Mouse (Mus musculus): Measurements from ENCODE around the gene Stpg1. TPM values are rescaled to one million over a fixed set of nuclear protein-coding genes. Genes with fewer than 3 reads are reported as not detected.

The Stpg1 gene
- total and polyA plus RNA-seq, 3 experiments: 0.44 TPM; not detected in 2

GRCm38 (mm10) chr4:135530270-135530669, 35.7 kb downstream of the Stpg1 start:
- DNase-seq (ENCODE audit: low spot score) (no peak), ATAC-seq (ENCODE audit: extremely low read depth, insufficient number of reproducible peaks, low FRiP score, poor library complexity, severe bottlenecking) (no peak)
- Histone ChIP-seq H3K36me3 (replicated peaks) (no peaks in the 10 kb centered on the region), H3K9me3 (replicated peaks) (peaks cover 7% of the 10 kb centered on the region), H3K4me1 (ENCODE audit: insufficient read depth, low read depth, low read length) (no peaks in the 10 kb centered on the region), H3K27me3 (ENCODE audit: insufficient read depth, low read length) (peaks cover 2% of the 10 kb centered on the region; the same call in 1 of the 2 replicates), H3K4me3 (ENCODE audit: low read depth, low read length) (no peak overlapping the region)
- TF ChIP-seq TAL1 (conservative IDR thresholded peaks at IDR 0.05; ENCODE audit: low read depth, low read length): no peak
- TF ChIP-seq GATA2 (IDR thresholded peaks at IDR 0.05; ENCODE audit: borderline replicate concordance, low read depth, low read length): no peak
- TF ChIP-seq POLR2AphosphoS5 (IDR thresholded peaks at IDR 0.05; ENCODE audit: insufficient replicate concordance, low read depth, low read length): no peak
- no peak for TF ChIP-seq CTCF (IDR thresholded peaks at IDR 0.05; ENCODE audit: low read depth, low read length)
- no peak for TF ChIP-seq GATA1 (IDR thresholded peaks at IDR 0.05; ENCODE audit: borderline replicate concordance, low read length)

GRCm38 (mm10) chr4:135531236-135531635, 36.6 kb downstream of the Stpg1 start:
- no peak for DNase-seq (ENCODE audit: low spot score)
- no peak for ATAC-seq (ENCODE audit: extremely low read depth, insufficient number of reproducible peaks, low FRiP score, poor library complexity, severe bottlenecking)
- H3K4me1 ChIP-seq (ENCODE audit: insufficient read depth, low read depth, low read length): no peaks in the 10 kb centered on the region
- H3K4me3 ChIP-seq (ENCODE audit: low read depth, low read length): no peak overlapping the region
- H3K36me3 ChIP-seq (replicated peaks): no peaks in the 10 kb centered on the region
- peaks cover 7% of the 10 kb centered on the region for H3K9me3 ChIP-seq (replicated peaks)
- TF ChIP-seq POLR2AphosphoS5 (IDR thresholded peaks at IDR 0.05; ENCODE audit: insufficient replicate concordance, low read depth, low read length): no peak
- no peak for TF ChIP-seq CTCF (IDR thresholded peaks at IDR 0.05; ENCODE audit: low read depth, low read length)
- TF ChIP-seq GATA2 (IDR thresholded peaks at IDR 0.05; ENCODE audit: borderline replicate concordance, low read depth, low read length): no peak
- no peak for TF ChIP-seq TAL1 (conservative IDR thresholded peaks at IDR 0.05; ENCODE audit: low read depth, low read length)
- TF ChIP-seq GATA1 (IDR thresholded peaks at IDR 0.05; ENCODE audit: borderline replicate concordance, low read length): no peak
- H3K27me3 ChIP-seq (ENCODE audit: insufficient read depth, low read length): peaks cover under 1% of the 10 kb centered on the region; the same call in 1 of the 2 replicates

GRCm38 (mm10) chr4:135531771-135532613, 37.4 kb downstream of the Stpg1 start:
- peaks cover 6% of the 10 kb centered on the region; the same call in 1 of the 2 replicates for H3K27me3 ChIP-seq (ENCODE audit: insufficient read depth, low read length)
- H3K9me3 ChIP-seq (replicated peaks): peaks cover 7% of the 10 kb centered on the region
- H3K36me3 ChIP-seq (replicated peaks): no peaks in the 10 kb centered on the region
- DNase-seq (ENCODE audit: low spot score): no peak
- no peaks in the 10 kb centered on the region for H3K4me1 ChIP-seq (ENCODE audit: insufficient read depth, low read depth, low read length)
- ATAC-seq (ENCODE audit: extremely low read depth, insufficient number of reproducible peaks, low FRiP score, poor library complexity, severe bottlenecking): no peak
- no peak for TF ChIP-seq GATA2 (IDR thresholded peaks at IDR 0.05; ENCODE audit: borderline replicate concordance, low read depth, low read length)
- no peak for TF ChIP-seq TAL1 (conservative IDR thresholded peaks at IDR 0.05; ENCODE audit: low read depth, low read length)
- TF ChIP-seq GATA1 (IDR thresholded peaks at IDR 0.05; ENCODE audit: borderline replicate concordance, low read length): no peak
- no peak for TF ChIP-seq CTCF (IDR thresholded peaks at IDR 0.05; ENCODE audit: low read depth, low read length)
- TF ChIP-seq POLR2AphosphoS5 (IDR thresholded peaks at IDR 0.05; ENCODE audit: insufficient replicate concordance, low read depth, low read length): no peak
- H3K4me3 ChIP-seq (ENCODE audit: low read depth, low read length): no peak overlapping the region

- DNase-seq (ENCODE audit: low spot score): no peak
Measured at GRCm38 (mm10) chr4:135533001-135533400, 38.4 kb downstream of the Stpg1 start.

GRCm38 (mm10) chr4:135535021-135535420, 40.4 kb downstream of the Stpg1 start:
- ATAC-seq (ENCODE audit: extremely low read depth, insufficient number of reproducible peaks, low FRiP score, poor library complexity, severe bottlenecking): no peak
- DNase-seq (ENCODE audit: low spot score): no peak
- H3K27me3 ChIP-seq (ENCODE audit: insufficient read depth, low read length): peaks cover 10% of the 10 kb centered on the region; the same call in 1 of the 2 replicates
- TF ChIP-seq GATA2 (IDR thresholded peaks at IDR 0.05; ENCODE audit: borderline replicate concordance, low read depth, low read length) (no peak), POLR2AphosphoS5 (IDR thresholded peaks at IDR 0.05; ENCODE audit: insufficient replicate concordance, low read depth, low read length) (no peak), GATA1 (IDR thresholded peaks at IDR 0.05; ENCODE audit: borderline replicate concordance, low read length) (no peak), TAL1 (conservative IDR thresholded peaks at IDR 0.05; ENCODE audit: low read depth, low read length) (no peak), CTCF (IDR thresholded peaks at IDR 0.05; ENCODE audit: low read depth, low read length) (no peak)
- no peaks in the 10 kb centered on the region for H3K4me1 ChIP-seq (ENCODE audit: insufficient read depth, low read depth, low read length)
- peaks cover 7% of the 10 kb centered on the region for H3K9me3 ChIP-seq (replicated peaks)
- no peak overlapping the region for H3K4me3 ChIP-seq (ENCODE audit: low read depth, low read length)
- no peaks in the 10 kb centered on the region for H3K36me3 ChIP-seq (replicated peaks)

More at GRCm38 (mm10) chr4:135533001-135533400, 38.4 kb downstream of the Stpg1 start:
- H3K4me1 ChIP-seq (ENCODE audit: insufficient read depth, low read depth, low read length): no peaks in the 10 kb centered on the region
- H3K27me3 ChIP-seq (ENCODE audit: insufficient read depth, low read length): peaks cover 7% of the 10 kb centered on the region; the same call in 1 of the 2 replicates
- H3K4me3 ChIP-seq (ENCODE audit: low read depth, low read length): no peak overlapping the region
- TF ChIP-seq GATA2 (IDR thresholded peaks at IDR 0.05; ENCODE audit: borderline replicate concordance, low read depth, low read length): no peak
- ATAC-seq (ENCODE audit: extremely low read depth, insufficient number of reproducible peaks, low FRiP score, poor library complexity, severe bottlenecking): no peak
- peaks cover 7% of the 10 kb centered on the region for H3K9me3 ChIP-seq (replicated peaks)
- H3K36me3 ChIP-seq (replicated peaks): no peaks in the 10 kb centered on the region

GRCm38 (mm10) chr4:135539056-135539455, 44.5 kb downstream of the Stpg1 start:
- ATAC-seq (ENCODE audit: extremely low read depth, insufficient number of reproducible peaks, low FRiP score, poor library complexity, severe bottlenecking) (no peak), DNase-seq (ENCODE audit: low spot score) (no peak)
- Histone ChIP-seq H3K36me3 (replicated peaks) (no peaks in the 10 kb centered on the region), H3K4me3 (ENCODE audit: low read depth, low read length) (no peak overlapping the region), H3K27me3 (ENCODE audit: insufficient read depth, low read length) (peaks cover 15% of the 10 kb centered on the region), H3K4me1 (ENCODE audit: insufficient read depth, low read depth, low read length) (no peaks in the 10 kb centered on the region), H3K9me3 (replicated peaks) (no peaks in the 10 kb centered on the region)
- TF ChIP-seq CTCF (IDR thresholded peaks at IDR 0.05; ENCODE audit: low read depth, low read length) (no peak), TAL1 (conservative IDR thresholded peaks at IDR 0.05; ENCODE audit: low read depth, low read length) (no peak), GATA2 (IDR thresholded peaks at IDR 0.05; ENCODE audit: borderline replicate concordance, low read depth, low read length) (no peak), POLR2AphosphoS5 (IDR thresholded peaks at IDR 0.05; ENCODE audit: insufficient replicate concordance, low read depth, low read length) (no peak), GATA1 (IDR thresholded peaks at IDR 0.05; ENCODE audit: borderline replicate concordance, low read length) (no peak)

Data from G1E (cell line).